Mouse (Mus musculus) small intestine, adult 2 months (tissue): Measurements from ENCODE around the gene Slc16a3. TPM values are rescaled to one million over a fixed set of nuclear protein-coding genes. Genes with fewer than 3 reads are reported as not detected.

Source experiments
- H3K27ac ChIP-seq: fragments of 200-500 bp; 2 replicates; pipeline ENCODE4 v1.5.1; 2012; ENCODE audit warnings: low read depth, low read length, control low read depth, inconsistent platforms; ENCODE audit not compliant: insufficient read depth
- H3K27me3 ChIP-seq: fragments of 200-500 bp; 2 replicates; pipeline ENCODE4 v1.6.1; 2012; ENCODE audit warnings: mild to moderate bottlenecking, moderate library complexity, low read length, inconsistent platforms; ENCODE audit not compliant: control insufficient read depth, insufficient read depth
- H3K36me3 ChIP-seq: fragments of 200-500 bp; 2 replicates; pipeline ENCODE4 v1.6.1; 2012; ENCODE audit warnings: mild to moderate bottlenecking, low read length, control low read depth, inconsistent platforms; ENCODE audit not compliant: control insufficient read depth, insufficient read depth
- H3K4me1 ChIP-seq: fragments of 200-500 bp; 2 replicates; pipeline ENCODE4 v1.6.1; 2012; ENCODE audit warnings: low read length, inconsistent platforms, mixed read lengths; ENCODE audit not compliant: control insufficient read depth, insufficient read depth, insufficient read length
- H3K4me3 ChIP-seq: fragments of 200-500 bp; 2 replicates; pipeline ENCODE4 v1.5.1; 2012; ENCODE audit warnings: low read depth, mild to moderate bottlenecking, control low read depth, inconsistent platforms, low read length, moderate library complexity
- CTCF ChIP-seq: fragments of 200-500 bp; IDR thresholded peaks from 2 replicates; pipeline ENCODE4 v1.5.1; 2012; ENCODE audit warnings: low read depth, mild to moderate bottlenecking, control low read depth, inconsistent platforms, low read length, moderate library complexity, mixed read lengths; ENCODE audit not compliant: insufficient replicate concordance, insufficient read length; ENCODE audit errors: extremely low read depth
- POLR2A ChIP-seq: fragments of 200-500 bp; IDR thresholded peaks from 2 replicates; pipeline ENCODE4 v1.6.1; 2012; ENCODE audit warnings: low read depth, mild to moderate bottlenecking, control low read depth, inconsistent platforms, low read length, moderate library complexity
- WGBS: fragments of 180-500 bp; shearing (Covaris S2); methylation state at CpG from one replicate; pipeline ENCODE4 v1.1.7; 2018; 5-methylcytosine and 5-hydroxymethylcytosine counted together
- polyA plus RNA-seq: library from polyadenylated mRNA; depleted of rRNA; stranded (reverse); fragments of >200 nt; gene quantifications from 2 replicates; pipeline ENCODE4 v1.2.3, GENCODE M21; 2012

Gene Slc16a3
- polyA plus RNA-seq, 1 experiment: 68.9 TPM

GRCm38 (mm10) chr11:120988410-120988809, 40.1 kb downstream of the Slc16a3 start:
- Histone ChIP-seq H3K36me3 (peaks cover 13% of the 10 kb centered on the region; the same call in 1 of the 2 replicates), H3K4me3 (no peak overlapping the region), H3K27ac (no peak overlapping the region), H3K4me1 (peaks cover 40% of the 10 kb centered on the region), H3K27me3 (no peaks in the 10 kb centered on the region)
- TF ChIP-seq CTCF (no peak), POLR2A (no peak)
- 43% methylated on average over 4 of the region's 4 CpGs for WGBS

DNA sequence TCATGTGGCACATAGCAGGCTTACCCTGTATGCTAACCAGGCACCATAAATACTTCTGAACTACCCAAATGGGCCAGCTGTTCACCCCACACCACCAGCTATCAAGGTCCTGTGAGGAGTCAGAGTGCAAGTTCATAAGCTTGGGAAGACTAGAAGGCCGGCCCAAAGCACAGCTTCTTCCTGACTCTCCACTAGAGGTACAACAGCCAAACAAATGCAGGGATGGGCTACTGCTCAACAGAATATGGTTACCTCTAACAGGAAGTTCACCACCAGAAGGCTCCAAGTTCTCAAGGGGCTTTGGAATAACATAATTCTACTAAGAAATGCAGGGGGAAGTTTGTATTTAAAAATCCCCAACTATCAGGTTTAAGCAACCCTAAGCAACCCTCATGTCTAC, 41.2 kb downstream of the Slc16a3 start:
- Histone ChIP-seq H3K27ac (peak overlapping the region; percentile 47; the same call in 1 of the 2 replicates), H3K36me3 (peaks cover 9% of the 10 kb centered on the region; the same call in 1 of the 2 replicates), H3K27me3 (no peaks in the 10 kb centered on the region), H3K4me1 (peaks cover 39% of the 10 kb centered on the region), H3K4me3 (no peak overlapping the region; the same call in 1 of the 2 replicates)
- 3% methylated on average over 1 of the region's 1 CpGs for WGBS
- TF ChIP-seq POLR2A (no peak), CTCF (no peak)

- no peaks in the 10 kb centered on the region for H3K27me3 ChIP-seq
- peak overlapping the region; percentile 97 for H3K4me3 ChIP-seq
- H3K4me1 ChIP-seq: peaks cover 41% of the 10 kb centered on the region
- peaks cover 9% of the 10 kb centered on the region; the same call in 1 of the 2 replicates for H3K36me3 ChIP-seq
- 2% methylated on average over 33 of the region's 35 CpGs for WGBS
- TF ChIP-seq POLR2A (no peak), CTCF (no peak)
- H3K27ac ChIP-seq: peak overlapping the region; percentile 90
Observed at GRCm38 (mm10) chr11:120990126-120990781, 42.0 kb downstream of the Slc16a3 start.

- H3K27me3 ChIP-seq: no peaks in the 10 kb centered on the region
- TF ChIP-seq POLR2A (peak; percentile 15; the same call in 1 of the 2 replicates), CTCF (no peak)
- WGBS: under 1% methylated on average over 59 of the region's 59 CpGs
- H3K27ac ChIP-seq: peak within 1 kb of the TSS; percentile 90
- peaks cover 43% of the 10 kb centered on the region for H3K4me1 ChIP-seq
- peaks cover 7% of the 10 kb centered on the region; the same call in 1 of the 2 replicates for H3K36me3 ChIP-seq
- peak within 1 kb of the TSS; percentile 97 for H3K4me3 ChIP-seq
Observed at GRCm38 (mm10) chr11:120990951-120991526, 42.8 kb downstream of the Slc16a3 start, which contains the start of gene Csnk1d. Gene Csnk1d (minus strand): TSS chr11:120991330.

GRCm38 (mm10) chr11:120991791-120992190, 43.5 kb downstream of the Slc16a3 start:
- WGBS: 31% methylated on average over 3 of the region's 3 CpGs
- TF ChIP-seq POLR2A (no peak), CTCF (no peak)
- Histone ChIP-seq H3K27me3 (no peaks in the 10 kb centered on the region), H3K36me3 (peaks cover 3% of the 10 kb centered on the region; the same call in 1 of the 2 replicates), H3K27ac (peak overlapping the region; percentile 60), H3K4me3 (peak overlapping the region; percentile 97), H3K4me1 (peaks cover 43% of the 10 kb centered on the region)

DNA sequence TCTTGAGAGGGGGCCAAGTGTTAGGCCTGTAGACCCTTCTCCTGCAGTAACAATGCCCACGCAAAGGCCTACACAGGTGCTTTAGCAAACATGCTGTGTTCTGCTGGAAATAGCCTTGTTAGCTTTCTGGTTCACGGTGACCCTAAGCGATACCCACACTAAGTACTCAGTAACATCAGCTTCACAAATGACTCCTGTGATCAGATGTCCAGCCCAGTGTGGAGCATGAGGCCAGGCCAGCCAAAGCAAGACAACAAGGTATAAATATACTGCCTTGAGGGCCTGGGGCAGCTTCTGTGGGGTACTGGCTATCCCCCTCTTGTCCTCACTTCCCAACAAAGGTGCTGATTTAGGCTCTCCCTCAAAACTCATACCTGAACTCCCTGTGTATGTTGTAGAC, 44.8 kb downstream of the Slc16a3 start:
- Histone ChIP-seq H3K4me3 (no peak overlapping the region), H3K4me1 (peaks cover 43% of the 10 kb centered on the region), H3K36me3 (no peaks in the 10 kb centered on the region), H3K27ac (peak overlapping the region; percentile 58), H3K27me3 (no peaks in the 10 kb centered on the region)
- TF ChIP-seq CTCF (no peak), POLR2A (no peak)
- 92% methylated on average over 3 of the region's 3 CpGs for WGBS

DNA sequence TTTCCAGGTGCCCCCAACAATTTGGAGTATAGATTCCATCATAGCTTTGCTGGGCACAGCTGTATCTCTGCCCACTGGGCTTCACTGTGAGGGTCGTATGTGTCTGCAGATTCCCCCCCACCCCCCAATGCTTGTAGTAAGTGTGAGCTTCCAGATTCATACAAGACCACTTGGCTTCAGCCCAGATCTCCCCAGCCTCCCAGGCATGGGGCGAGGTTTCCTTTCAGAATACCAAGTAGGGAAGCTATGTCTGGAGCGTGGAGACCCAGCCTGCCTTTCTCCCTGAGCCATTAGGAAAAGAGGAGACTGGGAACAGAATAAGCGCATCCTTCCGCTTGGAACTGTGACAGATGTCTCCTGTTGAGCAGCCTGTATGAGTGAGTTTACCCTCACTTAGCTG, 45.3 kb downstream of the Slc16a3 start:
- 80% methylated on average over 5 of the region's 5 CpGs for WGBS

More for the DNA sequence above, 45.3 kb downstream of the Slc16a3 start:
- Histone ChIP-seq H3K4me3 (no peak overlapping the region), H3K4me1 (peaks cover 39% of the 10 kb centered on the region), H3K27ac (no peak overlapping the region), H3K36me3 (no peaks in the 10 kb centered on the region), H3K27me3 (no peaks in the 10 kb centered on the region)
- TF ChIP-seq POLR2A: no peak
- TF ChIP-seq CTCF: no peak
